Mouse (Mus musculus): ENCODE measurements around the gene Mrpl37. TPM values are rescaled to one million over a fixed set of nuclear protein-coding genes. Genes with fewer than 3 reads are reported as not detected.
"Not testable (repeated sequence)": the region's sequence is repeated elsewhere in the genome, so short reads cannot be mapped to it uniquely, and the experiment has no call there.

Mrpl37 gene
- polyA plus RNA-seq (2015; fragmentation: Nextera tagmentation; extraction: Ambion mirVana): 89.8 and 100 TPM in 2 replicates

- Histone ChIP-seq H3K9ac (peak within 1 kb of the TSS; percentile 69), H3K9me3 (no peaks in the 10 kb centered on the region), H3K4me2 (peak within 1 kb of the TSS; percentile 99), H3K27ac (peak within 1 kb of the TSS; percentile 57; the same call in 1 of the 2 replicates), H3K4me1 (peaks cover 8% of the 10 kb centered on the region; the same call in 1 of the 2 replicates), H3K36me3 (peaks cover 21% of the 10 kb centered on the region), H3K4me3 (replicated peaks) (peak within 1 kb of the TSS; percentile 81), H3K27me3 (replicated peaks) (no peaks in the 10 kb centered on the region)
- WGBS: under 1% methylated on average over 60 of the region's 60 CpGs
- ATAC-seq (ENCODE audit: insufficient read depth, low FRiP score, low read depth): peak; percentile 99
Measured at GRCm38 (mm10) chr4:107066252-107067124, at the start of gene Mrpl37, which contains the start of gene Cyb5rl. Mrpl37 (minus strand) TSS chr4:107066868. Cyb5rl (plus strand) TSS chr4:107066988.

GRCm38 (mm10) chr4:107114278-107114677, 47.6 kb upstream of the Mrpl37 start:
- H3K4me3 ChIP-seq (replicated peaks): no peak overlapping the region
- H3K9me3 ChIP-seq: no peaks in the 10 kb centered on the region
- WGBS: 41% methylated on average over 8 of the region's 8 CpGs
- H3K4me2 ChIP-seq: no peak overlapping the region
- H3K27me3 ChIP-seq (replicated peaks): no peaks in the 10 kb centered on the region
- H3K9ac ChIP-seq: no peak overlapping the region
- H3K4me1 ChIP-seq: no peaks in the 10 kb centered on the region
- no peaks in the 10 kb centered on the region for H3K36me3 ChIP-seq
- H3K27ac ChIP-seq: no peak overlapping the region
- no peak for ATAC-seq (ENCODE audit: insufficient read depth, low FRiP score, low read depth)

GRCm38 (mm10) chr4:107109181-107109580, 42.5 kb upstream of the Mrpl37 start:
- H3K9me3 ChIP-seq; H3K4me1 ChIP-seq; ATAC-seq (ENCODE audit: insufficient read depth, low FRiP score, low read depth); H3K9ac ChIP-seq; H3K36me3 ChIP-seq; H3K27ac ChIP-seq; H3K4me3 ChIP-seq (replicated peaks); H3K27me3 ChIP-seq (replicated peaks); H3K4me2 ChIP-seq: not testable (repeated sequence)
- 79% methylated on average over 6 of the region's 6 CpGs for WGBS

- Histone ChIP-seq H3K27me3 (replicated peaks) (no peaks in the 10 kb centered on the region), H3K9me3 (no peaks in the 10 kb centered on the region), H3K4me3 (replicated peaks) (no peak overlapping the region), H3K4me2 (peak overlapping the region; percentile 6; the same call in 1 of the 2 replicates), H3K4me1 (no peaks in the 10 kb centered on the region), H3K9ac (no peak overlapping the region), H3K27ac (no peak overlapping the region), H3K36me3 (no peaks in the 10 kb centered on the region)
- 26% methylated on average over 13 of the region's 13 CpGs for WGBS
- no peak for ATAC-seq (ENCODE audit: insufficient read depth, low FRiP score, low read depth)
Measured at GRCm38 (mm10) chr4:107108291-107108731, 41.6 kb upstream of the Mrpl37 start.

- Histone ChIP-seq H3K9ac (no peak overlapping the region), H3K4me1 (no peaks in the 10 kb centered on the region), H3K27ac (no peak overlapping the region), H3K36me3 (no peaks in the 10 kb centered on the region), H3K4me3 (replicated peaks) (no peak overlapping the region), H3K9me3 (no peaks in the 10 kb centered on the region), H3K4me2 (no peak overlapping the region), H3K27me3 (replicated peaks) (no peaks in the 10 kb centered on the region)
- no peak for ATAC-seq (ENCODE audit: insufficient read depth, low FRiP score, low read depth)
- 88% methylated on average over 16 of the region's 16 CpGs for WGBS
Measured at GRCm38 (mm10) chr4:107106777-107107176, 40.1 kb upstream of the Mrpl37 start.

GRCm38 (mm10) chr4:107102220-107102619, 35.6 kb upstream of the Mrpl37 start:
- no peaks in the 10 kb centered on the region for H3K36me3 ChIP-seq
- WGBS: 66% methylated on average over 8 of the region's 8 CpGs
- no peak overlapping the region for H3K9ac ChIP-seq
- ATAC-seq (ENCODE audit: insufficient read depth, low FRiP score, low read depth): no peak
- H3K4me2 ChIP-seq: no peak overlapping the region
- H3K4me3 ChIP-seq (replicated peaks): no peak overlapping the region
- no peaks in the 10 kb centered on the region for H3K27me3 ChIP-seq (replicated peaks)
- H3K9me3 ChIP-seq: no peaks in the 10 kb centered on the region
- H3K4me1 ChIP-seq: peaks cover 5% of the 10 kb centered on the region; the same call in 1 of the 2 replicates
- no peak overlapping the region for H3K27ac ChIP-seq

GRCm38 (mm10) chr4:107098791-107099525, 32.3 kb upstream of the Mrpl37 start:
- H3K27me3 ChIP-seq (replicated peaks): no peaks in the 10 kb centered on the region
- no peak overlapping the region for H3K4me3 ChIP-seq (replicated peaks)
- peaks cover 6% of the 10 kb centered on the region; the same call in 1 of the 2 replicates for H3K4me1 ChIP-seq
- H3K4me2 ChIP-seq: no peak overlapping the region
- WGBS: 80% methylated on average over 17 of the region's 17 CpGs
- no peak overlapping the region for H3K27ac ChIP-seq
- no peaks in the 10 kb centered on the region for H3K9me3 ChIP-seq
- H3K9ac ChIP-seq: no peak overlapping the region
- no peak for ATAC-seq (ENCODE audit: insufficient read depth, low FRiP score, low read depth)
- no peaks in the 10 kb centered on the region for H3K36me3 ChIP-seq

GRCm38 (mm10) chr4:107098375-107098774, 31.7 kb upstream of the Mrpl37 start:
- Histone ChIP-seq H3K27me3 (replicated peaks) (no peaks in the 10 kb centered on the region), H3K9me3 (no peaks in the 10 kb centered on the region), H3K4me1 (peaks cover 6% of the 10 kb centered on the region; the same call in 1 of the 2 replicates), H3K27ac (no peak overlapping the region), H3K36me3 (no peaks in the 10 kb centered on the region), H3K4me3 (replicated peaks) (no peak overlapping the region), H3K4me2 (no peak overlapping the region), H3K9ac (no peak overlapping the region)
- WGBS: 74% methylated on average over 10 of the region's 10 CpGs
- ATAC-seq (ENCODE audit: insufficient read depth, low FRiP score, low read depth): no peak

- H3K4me3 ChIP-seq (replicated peaks): no peak overlapping the region
- peak overlapping the region; percentile 23 for H3K4me2 ChIP-seq
- no peak overlapping the region for H3K9ac ChIP-seq
- WGBS: 32% methylated on average over 15 of the region's 15 CpGs
- no peaks in the 10 kb centered on the region for H3K36me3 ChIP-seq
- H3K9me3 ChIP-seq: no peaks in the 10 kb centered on the region
- no peak overlapping the region for H3K27ac ChIP-seq
- no peaks in the 10 kb centered on the region for H3K27me3 ChIP-seq (replicated peaks)
- ATAC-seq (ENCODE audit: insufficient read depth, low FRiP score, low read depth): no peak
- H3K4me1 ChIP-seq: peaks cover 6% of the 10 kb centered on the region; the same call in 1 of the 2 replicates
Measured at GRCm38 (mm10) chr4:107097871-107098270, 31.2 kb upstream of the Mrpl37 start.

- Histone ChIP-seq H3K9ac (no peak within 1 kb of the TSS), H3K4me2 (peak within 1 kb of the TSS; percentile 23), H3K27ac (no peak within 1 kb of the TSS), H3K4me3 (replicated peaks) (no peak within 1 kb of the TSS), H3K9me3 (no peaks in the 10 kb centered on the region), H3K4me1 (peaks cover 6% of the 10 kb centered on the region; the same call in 1 of the 2 replicates), H3K27me3 (replicated peaks) (no peaks in the 10 kb centered on the region), H3K36me3 (no peaks in the 10 kb centered on the region)
- no peak for ATAC-seq (ENCODE audit: insufficient read depth, low FRiP score, low read depth)
- 63% methylated on average over 16 of the region's 16 CpGs for WGBS
Measured at GRCm38 (mm10) chr4:107096841-107097373, 30.2 kb upstream of the Mrpl37 start, which contains the start of gene Cdcp2. Cdcp2 (plus strand) TSS chr4:107096891.

- Histone ChIP-seq H3K4me3 (replicated peaks) (no peak overlapping the region), H3K27ac (no peak overlapping the region), H3K4me2 (no peak overlapping the region), H3K9ac (no peak overlapping the region), H3K36me3 (no peaks in the 10 kb centered on the region), H3K27me3 (replicated peaks) (no peaks in the 10 kb centered on the region), H3K9me3 (no peaks in the 10 kb centered on the region), H3K4me1 (peaks cover 6% of the 10 kb centered on the region; the same call in 1 of the 2 replicates)
- no peak for ATAC-seq (ENCODE audit: insufficient read depth, low FRiP score, low read depth)
- 59% methylated on average over 6 of the region's 6 CpGs for WGBS
Measured at GRCm38 (mm10) chr4:107096043-107096442, 29.4 kb upstream of the Mrpl37 start.

All from stomach, embryonic 15.5 days (tissue).